Mouse (Mus musculus) right cerebral cortex, postnatal 4 days (tissue): ENCODE results near the gene Dpagt1.
"Not testable (repeated sequence)": the region's sequence is repeated elsewhere in the genome, so short reads cannot be mapped to it uniquely, and the experiment has no call there.

Experiments used
- DNase-seq: peaks from one replicate; pipeline ENCODE4 v3.0.0-alpha.2; 2022

Dpagt1 gene

GRCm38 (mm10) chr9:44318826-44319095 lies 7.1 kb upstream of the Dpagt1 start:
- no peak for DNase-seq

- DNase-seq: peak; percentile 47
Measured at GRCm38 (mm10) chr9:44319105-44319886, 6.5 kb upstream of the Dpagt1 start.

GRCm38 (mm10) chr9:44319887-44320798 lies 5.7 kb upstream of the Dpagt1 start, which contains the start of gene C2cd2l:
Gene C2cd2l, minus strand, starts transcription at chr9:44320285.
- DNase-seq: peak; percentile 86

GRCm38 (mm10) chr9:44320799-44321133 lies 5.1 kb upstream of the Dpagt1 start:
- no peak for DNase-seq

- DNase-seq: not testable (repeated sequence)
Measured at GRCm38 (mm10) chr9:44323656-44324055, 2.2 kb upstream of the Dpagt1 start.

GRCm38 (mm10) chr9:44324147-44324546 lies 1.7 kb upstream of the Dpagt1 start:
- no peak for DNase-seq

- DNase-seq: not testable (repeated sequence)
Measured at GRCm38 (mm10) chr9:44325032-44325767, 619 bp upstream of the Dpagt1 start.

GRCm38 (mm10) chr9:44326371-44327063 lies 698 bp downstream of the Dpagt1 start:
- peak; percentile 70 for DNase-seq

GRCm38 (mm10) chr9:44327064-44327711 lies 1.4 kb downstream of the Dpagt1 start:
- DNase-seq: no peak

- DNase-seq: no peak
Measured at GRCm38 (mm10) chr9:44327926-44328325, 2.1 kb downstream of the Dpagt1 start.

- DNase-seq: no peak
Measured at GRCm38 (mm10) chr9:44330736-44331135, 4.9 kb downstream of the Dpagt1 start.

- DNase-seq: no peak
Measured at GRCm38 (mm10) chr9:44332918-44333638, 7.3 kb downstream of the Dpagt1 start.

GRCm38 (mm10) chr9:44334396-44335330 lies 8.8 kb downstream of the Dpagt1 start, which contains the start of gene H2afx:
Gene H2afx, plus strand, starts transcription at chr9:44334694.
- peak; percentile 91 for DNase-seq

- no peak for DNase-seq
Measured at GRCm38 (mm10) chr9:44335331-44336092, 9.7 kb downstream of the Dpagt1 start.

- no peak for DNase-seq
Measured at GRCm38 (mm10) chr9:44336093-44336406, 10.2 kb downstream of the Dpagt1 start.

GRCm38 (mm10) chr9:44336513-44336912 lies 10.7 kb downstream of the Dpagt1 start:
- DNase-seq: not testable (repeated sequence)

- DNase-seq: no peak
Measured at GRCm38 (mm10) chr9:44336964-44337363, 11.1 kb downstream of the Dpagt1 start.

- no peak for DNase-seq
Measured at GRCm38 (mm10) chr9:44337436-44338169, 11.8 kb downstream of the Dpagt1 start.

GRCm38 (mm10) chr9:44338574-44338973 lies 12.8 kb downstream of the Dpagt1 start:
- DNase-seq: no peak
